Mouse (Mus musculus) embryonic facial prominence, embryonic 13.5 days (tissue): Measurements from ENCODE around the gene Prkca. TPM values are rescaled to one million over a fixed set of nuclear protein-coding genes. Genes with fewer than 3 reads are reported as not detected.

Experiments
- ATAC-seq: fragments of 200-750 bp; cut with Nextera tagmentation; 2 replicates; pipeline ENCODE4 v1.8.0; 2017; ENCODE audit warnings: low read depth; ENCODE audit not compliant: insufficient number of reproducible peaks, insufficient read depth, low FRiP score, low TSS enrichment
- H3K27ac ChIP-seq: fragments of 300-500 bp; sonication (generic); 2 replicates; pipeline ENCODE4 v1.5.1; 2015; ENCODE audit warnings: moderate library complexity, mild to moderate bottlenecking, inconsistent platforms
- H3K27me3 ChIP-seq: fragments of 300-500 bp; sonication (generic); 2 replicates; pipeline ENCODE4 v1.6.1; 2015; ENCODE audit warnings: mild to moderate bottlenecking, inconsistent platforms
- H3K36me3 ChIP-seq: fragments of 300-500 bp; sonication (generic); 2 replicates; pipeline ENCODE4 v1.6.1; 2015; ENCODE audit warnings: mild to moderate bottlenecking, inconsistent platforms
- H3K4me1 ChIP-seq: fragments of 300-500 bp; sonication (generic); 2 replicates; pipeline ENCODE4 v1.6.1; 2015; ENCODE audit warnings: inconsistent platforms
- H3K4me2 ChIP-seq: fragments of 300-500 bp; sonication (generic); 2 replicates; pipeline ENCODE4 v1.6.1; 2015; ENCODE audit warnings: moderate library complexity, mild to moderate bottlenecking, inconsistent platforms
- H3K4me3 ChIP-seq: fragments of 300-500 bp; sonication (generic); 2 replicates; pipeline ENCODE4 v1.5.1; 2015; ENCODE audit warnings: mild to moderate bottlenecking, inconsistent platforms
- H3K9ac ChIP-seq: fragments of 300-500 bp; sonication (generic); 2 replicates; pipeline ENCODE4 v1.6.1; 2015; ENCODE audit warnings: mild to moderate bottlenecking, inconsistent platforms
- H3K9me3 ChIP-seq: fragments of 300-500 bp; sonication (generic); 2 replicates; pipeline ENCODE4 v1.6.1; 2016; ENCODE audit warnings: inconsistent platforms
- WGBS: fragments of 180-500 bp; shearing (Covaris S2); methylation state at CpG from one replicate; pipeline ENCODE4 v1.1.7; 2015; ENCODE audit warnings: mixed read lengths; 5-methylcytosine and 5-hydroxymethylcytosine counted together
- polyA plus RNA-seq: library from polyadenylated mRNA; unstranded; fragments of >200 nt; fragmentation: Nextera tagmentation; extraction: Ambion mirVana; gene quantifications from 2 replicates; pipeline ENCODE4 v1.2.1, GENCODE M21; 2015

Prkca gene
- polyA plus RNA-seq, 1 experiment from 2014 or later: 10.2 TPM

- Histone ChIP-seq H3K4me3 (no peak overlapping the region), H3K4me2 (no peak overlapping the region), H3K4me1 (peaks cover 57% of the 10 kb centered on the region), H3K9ac (no peak overlapping the region), H3K27ac (no peak overlapping the region), H3K27me3 (no peaks in the 10 kb centered on the region), H3K9me3 (no peaks in the 10 kb centered on the region), H3K36me3 (no peaks in the 10 kb centered on the region)
- ATAC-seq: no peak
- WGBS: 92% methylated on average over 10 of the region's 10 CpGs
Measured at GRCm38 (mm10) chr11:108213783-108214182, 129.9 kb downstream of the Prkca start.

- H3K4me2 ChIP-seq: no peak overlapping the region
- no peak overlapping the region for H3K9ac ChIP-seq
- peaks cover 57% of the 10 kb centered on the region for H3K4me1 ChIP-seq
- no peaks in the 10 kb centered on the region for H3K27me3 ChIP-seq
- 84% methylated on average over 5 of the region's 5 CpGs for WGBS
- H3K27ac ChIP-seq: no peak overlapping the region
- no peaks in the 10 kb centered on the region for H3K36me3 ChIP-seq
- no peak for ATAC-seq
- no peaks in the 10 kb centered on the region for H3K9me3 ChIP-seq
- H3K4me3 ChIP-seq: no peak overlapping the region
Measured at GRCm38 (mm10) chr11:108212638-108213037, 131.1 kb downstream of the Prkca start.

GRCm38 (mm10) chr11:108212030-108212429 lies 131.7 kb downstream of the Prkca start:
- H3K9me3 ChIP-seq: no peaks in the 10 kb centered on the region
- WGBS: 83% methylated on average over 6 of the region's 6 CpGs
- peaks cover 54% of the 10 kb centered on the region for H3K4me1 ChIP-seq
- H3K4me2 ChIP-seq: no peak overlapping the region
- ATAC-seq: no peak
- no peak overlapping the region for H3K27ac ChIP-seq
- no peaks in the 10 kb centered on the region for H3K27me3 ChIP-seq
- H3K36me3 ChIP-seq: no peaks in the 10 kb centered on the region
- no peak overlapping the region for H3K4me3 ChIP-seq
- no peak overlapping the region for H3K9ac ChIP-seq

- Histone ChIP-seq H3K36me3 (no peaks in the 10 kb centered on the region), H3K4me1 (peaks cover 41% of the 10 kb centered on the region), H3K4me2 (no peak overlapping the region), H3K27me3 (no peaks in the 10 kb centered on the region), H3K9ac (no peak overlapping the region), H3K4me3 (no peak overlapping the region), H3K9me3 (no peaks in the 10 kb centered on the region), H3K27ac (no peak overlapping the region)
- 63% methylated on average over 7 of the region's 7 CpGs for WGBS
- ATAC-seq: no peak
Measured at GRCm38 (mm10) chr11:108210749-108211148, 133.0 kb downstream of the Prkca start.

- H3K9ac ChIP-seq: no peak overlapping the region
- no peaks in the 10 kb centered on the region for H3K36me3 ChIP-seq
- WGBS: 94% methylated on average over 2 of the region's 2 CpGs
- H3K27me3 ChIP-seq: no peaks in the 10 kb centered on the region
- H3K4me1 ChIP-seq: peaks cover 18% of the 10 kb centered on the region
- no peak overlapping the region for H3K4me3 ChIP-seq
- no peak overlapping the region for H3K4me2 ChIP-seq
- ATAC-seq: no peak
- H3K9me3 ChIP-seq: no peaks in the 10 kb centered on the region
- H3K27ac ChIP-seq: no peak overlapping the region
Measured at GRCm38 (mm10) chr11:108206602-108207001, 137.1 kb downstream of the Prkca start.

GRCm38 (mm10) chr11:108204895-108205248 lies 138.9 kb downstream of the Prkca start:
- H3K9ac ChIP-seq: no peak overlapping the region
- ATAC-seq: no peak
- no peak overlapping the region for H3K4me2 ChIP-seq
- no peak overlapping the region for H3K4me3 ChIP-seq
- 58% methylated on average over 5 of the region's 5 CpGs for WGBS
- H3K27me3 ChIP-seq: no peaks in the 10 kb centered on the region
- peaks cover 17% of the 10 kb centered on the region for H3K4me1 ChIP-seq
- H3K9me3 ChIP-seq: no peaks in the 10 kb centered on the region
- no peaks in the 10 kb centered on the region for H3K36me3 ChIP-seq
- H3K27ac ChIP-seq: no peak overlapping the region

- Histone ChIP-seq H3K4me2 (no peak overlapping the region), H3K36me3 (no peaks in the 10 kb centered on the region), H3K27ac (no peak overlapping the region), H3K27me3 (no peaks in the 10 kb centered on the region), H3K9ac (no peak overlapping the region), H3K4me1 (peaks cover 17% of the 10 kb centered on the region), H3K4me3 (no peak overlapping the region), H3K9me3 (no peaks in the 10 kb centered on the region)
- 61% methylated on average over 7 of the region's 7 CpGs for WGBS
- ATAC-seq: no peak
Measured at GRCm38 (mm10) chr11:108204202-108204894, 139.4 kb downstream of the Prkca start.

GRCm38 (mm10) chr11:108202835-108203234 lies 140.9 kb downstream of the Prkca start:
- Histone ChIP-seq H3K9ac (no peak overlapping the region), H3K9me3 (no peaks in the 10 kb centered on the region), H3K36me3 (no peaks in the 10 kb centered on the region), H3K4me2 (no peak overlapping the region), H3K4me1 (peaks cover 17% of the 10 kb centered on the region), H3K27ac (no peak overlapping the region), H3K4me3 (no peak overlapping the region), H3K27me3 (no peaks in the 10 kb centered on the region)
- no peak for ATAC-seq
- 95% methylated on average over 7 of the region's 7 CpGs for WGBS

- Histone ChIP-seq H3K36me3 (no peaks in the 10 kb centered on the region), H3K4me1 (peaks cover 27% of the 10 kb centered on the region), H3K9ac (no peak overlapping the region), H3K4me3 (no peak overlapping the region), H3K27ac (no peak overlapping the region), H3K9me3 (no peaks in the 10 kb centered on the region), H3K27me3 (no peaks in the 10 kb centered on the region), H3K4me2 (no peak overlapping the region)
- WGBS: 76% methylated on average over 15 of the region's 15 CpGs
- no peak for ATAC-seq
Measured at GRCm38 (mm10) chr11:108200679-108201586, 142.8 kb downstream of the Prkca start.

- no peak overlapping the region for H3K9ac ChIP-seq
- peaks cover 27% of the 10 kb centered on the region for H3K4me1 ChIP-seq
- no peaks in the 10 kb centered on the region for H3K9me3 ChIP-seq
- no peaks in the 10 kb centered on the region for H3K36me3 ChIP-seq
- no peaks in the 10 kb centered on the region for H3K27me3 ChIP-seq
- no peak overlapping the region for H3K27ac ChIP-seq
- H3K4me2 ChIP-seq: no peak overlapping the region
- no peak for ATAC-seq
- H3K4me3 ChIP-seq: no peak overlapping the region
- 86% methylated on average over 4 of the region's 4 CpGs for WGBS
Measured at GRCm38 (mm10) chr11:108199429-108199985, 144.2 kb downstream of the Prkca start.

- Histone ChIP-seq H3K9me3 (no peaks in the 10 kb centered on the region), H3K36me3 (no peaks in the 10 kb centered on the region), H3K4me3 (no peak overlapping the region), H3K4me1 (peaks cover 21% of the 10 kb centered on the region), H3K27ac (no peak overlapping the region), H3K4me2 (no peak overlapping the region), H3K27me3 (no peaks in the 10 kb centered on the region), H3K9ac (no peak overlapping the region)
- 74% methylated on average over 5 of the region's 5 CpGs for WGBS
- no peak for ATAC-seq
Measured at GRCm38 (mm10) chr11:108198592-108198991, 145.1 kb downstream of the Prkca start.
